Mouse (Mus musculus): ENCODE measurements around the gene Znrd1. TPM values are rescaled to one million over a fixed set of nuclear protein-coding genes. Genes with fewer than 3 reads are reported as not detected.
"Not testable (repeated sequence)": the region's sequence is repeated elsewhere in the genome, so short reads cannot be mapped to it uniquely, and the experiment has no call there.

The Znrd1 gene
- polyA plus RNA-seq, 1 experiment from 2014 or later = 62.2 TPM

DNA sequence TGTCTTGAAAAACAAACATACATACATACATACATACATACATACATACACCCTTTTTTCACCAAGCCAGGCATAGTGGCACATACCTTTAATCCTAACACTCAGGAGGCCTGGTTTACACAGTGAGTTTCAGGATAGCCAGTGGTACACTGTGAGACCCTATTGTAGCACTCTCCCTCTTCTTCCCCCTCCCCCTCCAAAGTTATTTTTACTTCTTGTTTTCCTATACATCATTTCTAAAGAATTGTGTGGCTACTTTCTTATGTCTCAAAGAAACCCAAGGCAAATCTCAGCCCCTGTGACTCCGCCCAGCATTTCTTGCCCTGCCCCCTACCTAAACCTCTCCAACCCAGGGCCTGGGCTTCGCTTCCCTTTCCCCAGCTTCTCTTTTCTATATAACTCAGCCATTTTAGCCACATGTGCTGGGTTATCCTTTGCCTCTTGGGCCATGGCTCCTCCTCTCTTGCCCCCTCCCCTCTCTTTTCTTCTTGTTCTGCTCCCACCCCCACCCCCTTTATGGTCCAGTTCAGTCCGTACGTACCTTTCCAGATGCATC, 35.5 kb upstream of the Znrd1 start:
- Histone ChIP-seq H3K27me3 (replicated peaks; ENCODE audit: control insufficient read depth, insufficient read depth, low read length) (peaks cover 8% of the 10 kb centered on the region), H3K4me1 (replicated peaks; ENCODE audit: control insufficient read depth, insufficient read depth, low read length) (no peaks in the 10 kb centered on the region), H3K27ac (ENCODE audit: low read depth, low read length) (no peak overlapping the region), H3K4me3 (ENCODE audit: low read depth, low read length) (no peak overlapping the region), H3K4me2 (no peak overlapping the region), H3K36me3 (ENCODE audit: control insufficient read depth, insufficient read depth, low read length) (no peaks in the 10 kb centered on the region), H3K9me3 (ENCODE audit: control insufficient read depth, low read length) (no peaks in the 10 kb centered on the region), H3K9ac (ENCODE audit: low read depth, low read length) (no peak overlapping the region)
- no peak for DNase-seq (ENCODE audit: low spot score)
- no peak for ATAC-seq (replicated peaks; ENCODE audit: low FRiP score)
- 86% methylated on average over 4 of the region's 4 CpGs for WGBS

DNA sequence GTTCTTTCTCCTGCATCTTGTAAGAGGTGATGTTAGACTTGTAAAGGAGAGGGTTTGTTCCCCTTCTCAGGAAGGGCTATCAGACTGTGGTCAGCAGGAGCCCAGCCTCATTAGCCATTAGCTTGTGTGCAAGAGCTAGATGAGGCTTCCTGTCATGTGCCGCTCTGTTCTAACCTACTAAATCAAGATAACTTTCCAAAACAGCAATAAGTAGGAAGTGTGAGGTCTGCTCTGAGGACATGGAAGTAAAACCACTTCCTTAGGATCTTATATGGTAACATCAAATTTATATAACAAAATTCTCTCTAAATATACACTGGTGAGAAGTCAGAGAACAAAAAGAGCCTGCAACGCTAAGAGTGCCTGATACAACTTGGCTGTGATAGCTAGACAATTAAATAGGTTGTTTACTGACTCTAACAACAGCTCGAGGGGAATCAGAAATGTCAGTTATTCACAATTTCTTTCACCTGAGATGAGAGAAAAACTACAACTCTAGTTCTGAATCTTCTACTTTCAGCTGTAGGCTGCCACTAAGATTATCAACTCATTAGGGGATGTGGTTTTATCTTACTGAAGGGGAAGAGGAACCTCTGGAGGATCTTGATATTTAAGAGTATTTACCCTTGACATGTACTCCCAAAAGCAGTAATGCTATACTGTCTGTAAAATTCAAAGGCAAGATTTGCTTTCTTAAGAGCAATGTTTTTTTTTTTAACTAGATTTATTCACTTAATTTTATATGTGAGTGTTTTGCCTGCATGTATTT, 34.2 kb upstream of the Znrd1 start:
- ATAC-seq (replicated peaks; ENCODE audit: low FRiP score) (no peak), DNase-seq (ENCODE audit: low spot score) (no peak)
- WGBS = 40% methylated on average over 3 of the region's 3 CpGs
- Histone ChIP-seq H3K4me3 (ENCODE audit: low read depth, low read length) (no peak overlapping the region), H3K4me2 (no peak overlapping the region), H3K9ac (ENCODE audit: low read depth, low read length) (no peak overlapping the region), H3K36me3 (ENCODE audit: control insufficient read depth, insufficient read depth, low read length) (no peaks in the 10 kb centered on the region), H3K4me1 (replicated peaks; ENCODE audit: control insufficient read depth, insufficient read depth, low read length) (no peaks in the 10 kb centered on the region), H3K27ac (ENCODE audit: low read depth, low read length) (no peak overlapping the region), H3K9me3 (ENCODE audit: control insufficient read depth, low read length) (no peaks in the 10 kb centered on the region), H3K27me3 (replicated peaks; ENCODE audit: control insufficient read depth, insufficient read depth, low read length) (peaks cover 21% of the 10 kb centered on the region)

DNA sequence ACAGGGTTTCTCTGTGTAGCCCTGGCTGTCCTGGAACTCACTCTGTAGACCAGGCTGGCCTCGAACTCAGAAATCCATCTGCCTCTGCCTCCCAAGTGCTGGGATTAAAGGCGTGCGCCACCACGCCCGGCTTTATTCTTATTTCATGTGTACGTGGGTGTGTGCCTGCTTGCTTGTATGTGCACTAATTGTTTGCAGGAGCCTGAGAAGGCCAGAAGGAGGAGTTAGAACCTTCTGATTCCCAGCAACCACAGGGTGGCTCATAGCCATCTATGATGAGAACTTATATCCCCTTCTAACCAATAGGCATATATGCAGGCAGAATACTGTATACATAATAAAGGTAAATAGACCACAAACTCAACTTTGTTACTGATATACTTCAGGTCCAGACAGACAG, 32.3 kb upstream of the Znrd1 start:
- not testable (repeated sequence) for H3K9ac ChIP-seq (ENCODE audit: low read depth, low read length); H3K36me3 ChIP-seq (ENCODE audit: control insufficient read depth, insufficient read depth, low read length); H3K27ac ChIP-seq (ENCODE audit: low read depth, low read length); ATAC-seq (replicated peaks; ENCODE audit: low FRiP score); DNase-seq (ENCODE audit: low spot score); H3K9me3 ChIP-seq (ENCODE audit: control insufficient read depth, low read length); H3K4me1 ChIP-seq (replicated peaks; ENCODE audit: control insufficient read depth, insufficient read depth, low read length); H3K4me2 ChIP-seq; H3K4me3 ChIP-seq (ENCODE audit: low read depth, low read length)
- 89% methylated on average over 6 of the region's 6 CpGs for WGBS
- peaks cover 27% of the 10 kb centered on the region for H3K27me3 ChIP-seq (replicated peaks; ENCODE audit: control insufficient read depth, insufficient read depth, low read length)

DNA sequence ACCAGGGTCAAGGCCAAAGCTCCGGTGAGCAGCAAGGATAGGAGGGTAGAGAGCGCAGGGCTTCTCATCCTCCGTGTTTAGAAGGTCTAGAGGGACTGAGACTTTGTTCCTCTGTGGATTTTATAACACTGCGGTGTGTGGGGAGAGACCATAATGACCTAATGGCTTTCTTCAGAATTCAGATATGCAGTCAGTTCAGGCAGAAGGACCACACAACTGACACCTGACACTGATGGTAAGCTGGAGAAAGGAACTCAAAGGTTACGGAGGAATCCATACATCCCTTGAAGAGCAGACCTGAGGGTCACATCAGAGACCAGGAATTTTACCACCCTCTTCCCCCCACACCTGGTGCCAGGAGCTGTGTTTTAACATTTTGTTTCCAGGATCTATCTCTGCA, 31.1 kb upstream of the Znrd1 start, which contains the start of gene H2-M5:
Gene H2-M5 (minus strand): TSS at position 101 of the 400 bp plus-strand sequence.
- no peaks in the 10 kb centered on the region for H3K36me3 ChIP-seq (ENCODE audit: control insufficient read depth, insufficient read depth, low read length)
- no peak within 1 kb of the TSS for H3K4me3 ChIP-seq (ENCODE audit: low read depth, low read length)
- peaks cover 27% of the 10 kb centered on the region for H3K27me3 ChIP-seq (replicated peaks; ENCODE audit: control insufficient read depth, insufficient read depth, low read length)
- no peak for ATAC-seq (replicated peaks; ENCODE audit: low FRiP score)
- H3K9me3 ChIP-seq (ENCODE audit: control insufficient read depth, low read length) = no peaks in the 10 kb centered on the region
- no peak within 1 kb of the TSS for H3K27ac ChIP-seq (ENCODE audit: low read depth, low read length)
- DNase-seq (ENCODE audit: low spot score) = no peak
- 0 out of 2 replicates have a peak within 1 kb of the TSS, but pooled peaks have one; percentile 12 for H3K4me2 ChIP-seq
- WGBS = 30% methylated on average over 5 of the region's 5 CpGs
- H3K9ac ChIP-seq (ENCODE audit: low read depth, low read length) = no peak within 1 kb of the TSS
- no peaks in the 10 kb centered on the region for H3K4me1 ChIP-seq (replicated peaks; ENCODE audit: control insufficient read depth, insufficient read depth, low read length)

DNA sequence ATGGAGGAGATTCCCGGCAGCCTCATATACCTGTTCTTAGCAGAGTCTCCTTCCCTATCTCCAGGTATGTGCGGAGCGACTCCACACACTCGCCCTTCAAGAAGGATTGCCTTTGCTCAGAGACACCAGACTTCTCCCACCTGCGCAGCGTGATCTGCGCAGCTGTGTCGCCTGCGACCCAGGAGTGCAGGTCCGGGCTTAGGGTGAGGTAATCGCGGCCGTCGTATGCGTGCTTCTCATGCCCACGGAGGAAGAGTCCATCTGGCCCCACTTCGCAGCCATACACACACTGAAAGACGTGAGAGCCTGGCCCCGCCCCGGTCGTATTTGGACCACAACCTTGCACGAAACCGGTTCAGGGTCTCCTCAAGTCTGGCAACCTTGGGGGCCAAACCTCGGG, 30.1 kb upstream of the Znrd1 start:
- Histone ChIP-seq H3K36me3 (ENCODE audit: control insufficient read depth, insufficient read depth, low read length) (no peaks in the 10 kb centered on the region), H3K4me1 (replicated peaks; ENCODE audit: control insufficient read depth, insufficient read depth, low read length) (no peaks in the 10 kb centered on the region), H3K9ac (ENCODE audit: low read depth, low read length) (no peak overlapping the region), H3K9me3 (ENCODE audit: control insufficient read depth, low read length) (no peaks in the 10 kb centered on the region), H3K4me2 (0 out of 2 replicates have a peak overlapping the region, but pooled peaks have one; percentile 12), H3K27ac (ENCODE audit: low read depth, low read length) (no peak overlapping the region), H3K4me3 (ENCODE audit: low read depth, low read length) (no peak overlapping the region), H3K27me3 (replicated peaks; ENCODE audit: control insufficient read depth, insufficient read depth, low read length) (peaks cover 27% of the 10 kb centered on the region)
- ATAC-seq (replicated peaks; ENCODE audit: low FRiP score) = no peak
- 7% methylated on average over 24 of the region's 24 CpGs for WGBS
- DNase-seq (ENCODE audit: low spot score) = no peak

DNA sequence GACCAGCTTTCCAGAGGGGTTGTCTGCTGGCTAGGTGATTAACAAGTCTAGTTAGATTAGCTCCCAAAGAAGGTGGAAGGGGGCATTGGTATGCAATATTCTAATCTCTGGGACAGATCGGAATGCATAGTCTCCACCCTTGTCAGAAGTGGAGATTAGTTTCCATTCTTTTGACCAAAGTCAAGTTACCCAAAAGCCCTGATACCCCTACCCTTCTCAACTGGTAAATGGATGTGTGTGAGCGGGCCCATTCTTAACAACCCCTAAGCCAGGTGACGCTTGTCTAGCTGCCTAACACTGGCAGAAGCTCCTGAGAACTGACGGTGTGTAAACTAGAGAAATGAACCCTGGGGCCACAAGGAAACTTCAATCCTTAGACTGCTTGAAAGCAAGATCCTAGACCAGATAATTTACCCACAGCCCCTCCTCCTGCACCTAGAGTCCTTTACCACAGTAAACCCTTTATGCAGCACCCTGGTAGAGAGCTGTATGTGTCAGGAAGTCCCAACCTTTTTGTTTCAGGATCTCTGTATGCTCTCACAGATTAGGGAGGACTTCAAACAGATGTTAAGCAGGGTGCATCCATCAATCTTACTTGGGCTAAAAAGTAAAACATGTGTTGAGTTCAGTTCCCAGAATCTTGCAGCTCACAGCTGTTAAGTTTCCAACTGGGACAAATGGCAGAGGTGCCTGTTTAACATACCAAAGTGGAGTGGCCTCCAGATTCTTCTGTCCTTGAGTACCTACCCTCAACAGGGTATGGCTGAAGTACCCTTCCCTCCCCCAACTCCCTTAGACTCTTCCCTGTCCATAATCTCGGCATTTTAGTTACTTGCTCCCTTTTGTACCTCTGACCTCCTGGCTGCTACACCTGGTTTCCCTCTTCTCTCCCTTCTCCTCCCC, 24.1 kb upstream of the Znrd1 start:
- Histone ChIP-seq H3K27ac (ENCODE audit: low read depth, low read length) (no peak overlapping the region), H3K4me2 (no peak overlapping the region), H3K4me3 (ENCODE audit: low read depth, low read length) (no peak overlapping the region), H3K4me1 (replicated peaks; ENCODE audit: control insufficient read depth, insufficient read depth, low read length) (no peaks in the 10 kb centered on the region), H3K27me3 (replicated peaks; ENCODE audit: control insufficient read depth, insufficient read depth, low read length) (peaks cover 16% of the 10 kb centered on the region), H3K9me3 (ENCODE audit: control insufficient read depth, low read length) (no peaks in the 10 kb centered on the region), H3K9ac (ENCODE audit: low read depth, low read length) (no peak overlapping the region), H3K36me3 (ENCODE audit: control insufficient read depth, insufficient read depth, low read length) (no peaks in the 10 kb centered on the region)
- WGBS = 31% methylated on average over 5 of the region's 5 CpGs
- ATAC-seq (replicated peaks; ENCODE audit: low FRiP score) (no peak), DNase-seq (ENCODE audit: low spot score) (no peak)

DNA sequence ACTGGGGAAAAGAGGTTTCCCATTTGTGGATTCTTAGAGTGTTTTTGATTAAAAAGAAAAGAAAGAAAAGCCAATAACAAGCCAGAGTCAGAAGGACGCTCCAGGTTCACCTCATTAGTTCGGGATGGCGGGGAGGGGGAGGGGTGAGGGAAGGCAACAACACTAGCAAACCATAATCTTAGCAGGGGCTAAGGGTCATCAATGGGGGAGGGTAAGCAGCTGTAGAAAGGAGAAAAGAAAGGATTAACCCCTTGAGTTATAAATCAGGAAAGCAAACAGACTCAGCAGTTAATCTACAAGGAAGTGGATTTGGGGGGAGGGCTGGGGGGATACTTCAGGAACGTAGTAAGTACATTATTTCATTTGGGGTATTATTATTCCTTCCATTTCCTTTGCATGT, 23.5 kb upstream of the Znrd1 start:
- Histone ChIP-seq H3K36me3 (ENCODE audit: control insufficient read depth, insufficient read depth, low read length) (no peaks in the 10 kb centered on the region), H3K4me3 (ENCODE audit: low read depth, low read length) (no peak overlapping the region), H3K9ac (ENCODE audit: low read depth, low read length) (no peak overlapping the region), H3K4me1 (replicated peaks; ENCODE audit: control insufficient read depth, insufficient read depth, low read length) (no peaks in the 10 kb centered on the region), H3K27ac (ENCODE audit: low read depth, low read length) (no peak overlapping the region), H3K27me3 (replicated peaks; ENCODE audit: control insufficient read depth, insufficient read depth, low read length) (peaks cover 11% of the 10 kb centered on the region; the same call in 1 of the 2 replicates), H3K9me3 (ENCODE audit: control insufficient read depth, low read length) (no peaks in the 10 kb centered on the region), H3K4me2 (peak overlapping the region; percentile 49)
- no peak for ATAC-seq (replicated peaks; ENCODE audit: low FRiP score)
- no peak for DNase-seq (ENCODE audit: low spot score)
- 6% methylated on average over 4 of the region's 4 CpGs for WGBS

DNA sequence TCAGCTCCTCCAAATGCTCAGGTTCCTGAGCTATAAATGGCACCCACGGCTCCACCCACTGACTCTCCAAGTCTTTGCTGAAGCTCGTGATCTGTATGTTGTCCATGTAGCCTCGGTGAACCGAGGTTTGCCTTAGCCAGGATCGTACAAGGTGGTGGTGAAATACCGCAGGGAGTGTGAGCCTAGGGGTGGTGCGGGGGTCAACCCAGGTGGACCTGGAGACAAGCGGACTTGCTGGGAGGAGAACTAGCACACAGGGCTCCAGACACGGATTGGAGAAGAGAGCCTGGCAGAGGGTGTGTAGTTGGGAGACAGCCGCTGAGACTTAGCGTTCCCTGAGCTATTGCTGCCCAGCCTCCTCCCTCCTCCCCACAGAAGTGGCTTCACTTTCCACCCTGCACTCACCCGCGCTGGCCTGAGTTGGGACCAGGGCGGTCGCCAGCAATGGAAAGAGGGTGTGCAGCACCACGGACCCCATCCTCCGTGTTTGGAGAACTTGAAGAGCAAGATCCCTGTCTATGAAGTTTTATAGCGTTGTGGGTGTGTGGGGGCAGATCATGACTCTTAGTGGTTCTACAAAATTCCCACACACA, 23.0 kb upstream of the Znrd1 start, which contains the start of gene 2410137M14Rik:
Gene 2410137M14Rik (minus strand): TSS at position 17 of the 593 bp plus-strand sequence.
- no peaks in the 10 kb centered on the region for H3K4me1 ChIP-seq (replicated peaks; ENCODE audit: control insufficient read depth, insufficient read depth, low read length)
- no peak for ATAC-seq (replicated peaks; ENCODE audit: low FRiP score)
- no peak within 1 kb of the TSS for H3K9ac ChIP-seq (ENCODE audit: low read depth, low read length)
- no peak within 1 kb of the TSS for H3K27ac ChIP-seq (ENCODE audit: low read depth, low read length)
- 8% methylated on average over 18 of the region's 18 CpGs for WGBS
- no peak for DNase-seq (ENCODE audit: low spot score)
- peaks cover 10% of the 10 kb centered on the region; the same call in 1 of the 2 replicates for H3K27me3 ChIP-seq (replicated peaks; ENCODE audit: control insufficient read depth, insufficient read depth, low read length)
- peak within 1 kb of the TSS; percentile 49 for H3K4me2 ChIP-seq
- H3K9me3 ChIP-seq (ENCODE audit: control insufficient read depth, low read length) = no peaks in the 10 kb centered on the region
- H3K36me3 ChIP-seq (ENCODE audit: control insufficient read depth, insufficient read depth, low read length) = no peaks in the 10 kb centered on the region
- H3K4me3 ChIP-seq (ENCODE audit: low read depth, low read length) = no peak within 1 kb of the TSS
